Mouse (Mus musculus) hindbrain, embryonic 11.5 days (tissue): Measurements from ENCODE around the gene Hoxd4. TPM values are rescaled to one million over a fixed set of nuclear protein-coding genes. Genes with fewer than 3 reads are reported as not detected.

Source experiments
- ATAC-seq: fragments of 200-750 bp; cut with Nextera tagmentation; 2 replicates; pipeline ENCODE4 v1.8.0; 2017; ENCODE audit warnings: mild to moderate bottlenecking, moderate TSS enrichment, moderate library complexity; ENCODE audit not compliant: low FRiP score
- DNase-seq: peaks from one replicate; pipeline ENCODE4 v3.0.0-alpha.2; 2015; ENCODE audit warnings: low spot score
- H3K27ac ChIP-seq: fragments of 300-500 bp; sonication (generic); 2 replicates; pipeline ENCODE4 v1.5.1; 2014; ENCODE audit warnings: mild to moderate bottlenecking, low read depth, low read length
- H3K27me3 ChIP-seq: fragments of 300-500 bp; sonication (generic); 2 replicates; pipeline ENCODE4 v1.6.1; 2014; ENCODE audit warnings: mild to moderate bottlenecking, low read length, moderate library complexity, mixed read lengths; ENCODE audit not compliant: control insufficient read depth, insufficient read depth
- H3K36me3 ChIP-seq: fragments of 300-500 bp; sonication (generic); 2 replicates; pipeline ENCODE4 v1.6.1; 2014; ENCODE audit warnings: mild to moderate bottlenecking, low read length, moderate library complexity, mixed read lengths; ENCODE audit not compliant: control insufficient read depth, insufficient read depth
- H3K4me1 ChIP-seq: fragments of 300-500 bp; sonication (generic); replicated peaks from 2 replicates; pipeline ENCODE4 v1.6.1; 2014; ENCODE audit warnings: low read length, mixed read lengths; ENCODE audit not compliant: control insufficient read depth, insufficient read depth
- H3K4me2 ChIP-seq: fragments of 300-500 bp; sonication (generic); replicated peaks from 2 replicates; pipeline ENCODE4 v1.6.1; 2014; ENCODE audit warnings: mild to moderate bottlenecking, low read depth, low read length
- H3K4me3 ChIP-seq: fragments of 300-500 bp; sonication (generic); 2 replicates; pipeline ENCODE4 v1.5.1; 2014; ENCODE audit warnings: low read depth, low read length
- H3K9ac ChIP-seq: fragments of 300-500 bp; sonication (generic); 2 replicates; pipeline ENCODE4 v1.6.1; 2014; ENCODE audit warnings: low read depth, low read length
- H3K9me3 ChIP-seq: fragments of 300-500 bp; sonication (generic); 2 replicates; pipeline ENCODE4 v1.6.1; 2016; ENCODE audit warnings: low read length; ENCODE audit not compliant: control insufficient read depth
- WGBS: fragments of 180-500 bp; shearing (Covaris S2); extraction: QIAGEN DNeasy Blood & Tissue Kit; methylation state at CpG from one replicate; pipeline ENCODE4 v1.1.7; 2014; 5-methylcytosine and 5-hydroxymethylcytosine counted together
- polyA plus RNA-seq: library from polyadenylated mRNA; unstranded; fragments of >200 nt; fragmentation: Nextera tagmentation; extraction: Ambion mirVana; gene quantifications from 2 replicates; pipeline ENCODE4 v1.2.1, GENCODE M21; 2014

The Hoxd4 gene
- polyA plus RNA-seq, 1 experiment from 2014 or later: 3.7 TPM

DNA sequence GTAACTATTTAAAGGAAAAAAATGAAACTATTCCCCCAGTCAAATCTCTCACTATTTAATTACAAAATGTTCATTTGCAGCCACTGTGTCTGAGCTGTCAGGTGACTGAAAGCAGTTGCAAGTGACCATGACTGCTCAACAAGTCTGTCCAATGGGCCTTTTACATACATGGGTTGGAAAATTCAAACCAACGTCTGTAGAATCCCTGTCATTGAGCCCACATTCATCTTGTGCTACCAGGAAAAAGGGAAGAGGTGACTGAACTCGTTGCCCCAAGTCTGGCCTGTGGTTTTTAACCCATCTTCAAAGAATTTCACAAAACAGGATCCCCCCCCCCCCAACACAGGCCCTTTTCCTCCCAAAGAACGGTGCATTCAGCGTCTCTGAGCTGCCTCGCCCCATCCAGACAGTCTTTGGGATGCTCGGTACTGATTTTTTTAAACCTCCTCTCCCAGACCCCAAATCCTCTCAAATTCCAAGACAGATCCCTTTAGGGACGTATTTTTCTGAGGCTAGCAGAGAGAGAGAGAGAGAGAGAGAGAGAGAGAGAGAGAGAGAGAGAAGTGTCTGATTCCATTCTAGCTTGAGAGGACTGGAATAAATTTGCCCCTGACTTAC, 15.8 kb upstream of the Hoxd4 start:
- H3K4me1 ChIP-seq: peaks cover 10% of the 10 kb centered on the region
- no peak overlapping the region for H3K9ac ChIP-seq

GRCm38 (mm10) chr2:74696442-74697335, 15.0 kb upstream of the Hoxd4 start:
- Histone ChIP-seq H3K27ac (no peak overlapping the region), H3K9ac (no peak overlapping the region), H3K4me2 (no peak overlapping the region), H3K4me1 (peaks cover 10% of the 10 kb centered on the region), H3K4me3 (no peak overlapping the region), H3K27me3 (peaks cover 98% of the 10 kb centered on the region), H3K9me3 (no peaks in the 10 kb centered on the region), H3K36me3 (no peaks in the 10 kb centered on the region)
- no peak for DNase-seq
- 2% methylated on average over 34 of the region's 34 CpGs for WGBS
- ATAC-seq: no peak

More for the DNA sequence above, 15.8 kb upstream of the Hoxd4 start:
- DNase-seq: no peak
- Histone ChIP-seq H3K27me3 (peaks cover 100% of the 10 kb centered on the region), H3K4me3 (no peak overlapping the region), H3K9me3 (no peaks in the 10 kb centered on the region), H3K36me3 (no peaks in the 10 kb centered on the region), H3K27ac (no peak overlapping the region), H3K4me2 (no peak overlapping the region)
- ATAC-seq: no peak
- WGBS: 5% methylated on average over 7 of the region's 7 CpGs

DNA sequence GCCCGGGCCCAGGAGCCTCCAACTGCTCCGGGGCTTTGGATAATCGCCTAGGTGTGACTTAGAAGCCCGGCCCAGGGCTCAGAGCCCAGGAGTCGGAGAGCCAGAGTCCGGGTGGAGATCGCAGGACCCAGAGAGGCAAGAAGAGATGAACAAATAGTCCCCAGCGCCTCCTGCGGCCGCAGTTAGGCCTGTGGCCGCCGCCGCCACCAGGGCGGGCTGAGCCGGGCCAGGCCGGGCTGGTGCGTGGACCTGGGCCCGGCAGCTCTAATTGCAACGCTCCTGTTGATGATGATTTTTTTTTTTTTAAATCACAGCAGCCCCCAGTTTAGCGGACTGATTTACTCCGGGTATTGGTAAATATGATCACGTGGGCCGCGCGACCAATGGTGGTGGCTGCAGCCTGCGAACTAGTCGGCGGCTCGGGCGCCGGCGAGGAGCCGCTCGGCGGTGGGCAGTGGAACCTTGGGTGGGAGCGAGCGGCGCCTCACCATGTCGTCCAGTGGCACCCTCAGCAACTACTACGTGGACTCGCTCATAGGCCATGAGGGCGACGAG, 14.1 kb upstream of the Hoxd4 start, which contains the start of gene Hoxd9:
Hoxd9 (plus strand) TSS at position 161 of the 555 bp plus-strand sequence.
- H3K27me3 ChIP-seq: peaks cover 93% of the 10 kb centered on the region
- no peaks in the 10 kb centered on the region for H3K36me3 ChIP-seq
- H3K9ac ChIP-seq: no peak within 1 kb of the TSS
- peaks cover 7% of the 10 kb centered on the region for H3K4me1 ChIP-seq
- DNase-seq (no peak), ATAC-seq (peak; percentile 70)
- H3K9me3 ChIP-seq: no peaks in the 10 kb centered on the region
- WGBS: under 1% methylated on average over 41 of the region's 43 CpGs
- H3K4me3 ChIP-seq: peak within 1 kb of the TSS; percentile 30
- no peak within 1 kb of the TSS for H3K27ac ChIP-seq
- peak within 1 kb of the TSS; percentile 39 for H3K4me2 ChIP-seq

- DNase-seq (no peak), ATAC-seq (peak; percentile 68)
- Histone ChIP-seq H3K4me1 (peaks cover 7% of the 10 kb centered on the region), H3K27me3 (peaks cover 92% of the 10 kb centered on the region), H3K9me3 (no peaks in the 10 kb centered on the region), H3K9ac (no peak overlapping the region), H3K4me3 (peak overlapping the region; percentile 30), H3K36me3 (no peaks in the 10 kb centered on the region), H3K27ac (no peak overlapping the region), H3K4me2 (peak overlapping the region; percentile 39)
- WGBS: under 1% methylated on average over 80 of the region's 86 CpGs
These were observed 13.3 kb upstream of the Hoxd4 start for GRCm38 (mm10) chr2:74698201-74699052.

DNA sequence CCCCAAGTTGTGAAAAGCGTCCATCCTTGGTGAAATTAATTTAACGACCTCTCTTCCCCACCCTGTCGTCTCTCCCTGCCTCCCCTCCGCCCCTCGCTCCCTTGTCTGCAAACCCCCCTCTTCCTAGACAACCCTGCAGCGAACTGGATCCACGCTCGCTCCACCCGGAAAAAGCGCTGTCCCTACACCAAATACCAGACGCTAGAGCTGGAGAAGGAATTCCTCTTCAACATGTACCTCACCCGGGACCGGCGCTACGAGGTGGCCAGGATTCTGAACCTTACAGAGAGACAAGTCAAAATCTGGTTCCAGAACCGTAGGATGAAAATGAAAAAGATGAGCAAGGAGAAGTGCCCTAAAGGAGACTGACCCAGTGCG, 12.7 kb upstream of the Hoxd4 start:
- Histone ChIP-seq H3K27ac (no peak overlapping the region), H3K9me3 (no peaks in the 10 kb centered on the region), H3K4me3 (no peak overlapping the region), H3K36me3 (no peaks in the 10 kb centered on the region), H3K9ac (no peak overlapping the region), H3K27me3 (peaks cover 92% of the 10 kb centered on the region), H3K4me2 (no peak overlapping the region), H3K4me1 (peaks cover 7% of the 10 kb centered on the region)
- DNase-seq: no peak
- 2% methylated on average over 17 of the region's 17 CpGs for WGBS
- no peak for ATAC-seq

- 2% methylated on average over 23 of the region's 23 CpGs for WGBS
- DNase-seq (no peak), ATAC-seq (no peak)
- Histone ChIP-seq H3K9ac (no peak overlapping the region), H3K27ac (no peak overlapping the region), H3K27me3 (peaks cover 92% of the 10 kb centered on the region), H3K9me3 (no peaks in the 10 kb centered on the region), H3K4me2 (no peak overlapping the region), H3K4me1 (peaks cover 7% of the 10 kb centered on the region), H3K36me3 (no peaks in the 10 kb centered on the region), H3K4me3 (no peak overlapping the region)
These were observed 11.8 kb upstream of the Hoxd4 start for GRCm38 (mm10) chr2:74699664-74700545.

GRCm38 (mm10) chr2:74700546-74701112, 11.1 kb upstream of the Hoxd4 start:
- Histone ChIP-seq H3K27me3 (peaks cover 92% of the 10 kb centered on the region), H3K9ac (no peak overlapping the region), H3K4me3 (no peak overlapping the region), H3K4me2 (no peak overlapping the region), H3K4me1 (peaks cover 10% of the 10 kb centered on the region), H3K9me3 (no peaks in the 10 kb centered on the region), H3K27ac (no peak overlapping the region), H3K36me3 (no peaks in the 10 kb centered on the region)
- 2% methylated on average over 22 of the region's 22 CpGs for WGBS
- ATAC-seq: no peak
- no peak for DNase-seq
